Mouse (Mus musculus) cerebellum, adult 2 months (tissue): ENCODE results near the gene Galr3.

Experiments
- CTCF ChIP-seq: fragments of 200-500 bp; IDR thresholded peaks from 2 replicates; pipeline ENCODE4 v1.5.1; 2011; ENCODE audit warnings: low read depth, mild to moderate bottlenecking, control low read depth, low read length, moderate library complexity, borderline replicate concordance; ENCODE audit not compliant: insufficient read depth
- POLR2A ChIP-seq: fragments of 200-500 bp; IDR thresholded peaks from 2 replicates; pipeline ENCODE4 v1.6.1; 2011; ENCODE audit warnings: low read length, control low read depth, borderline replicate concordance; ENCODE audit not compliant: insufficient read depth

GRCm38 (mm10) chr15:79073752-79074151, 32.1 kb downstream of the Galr3 start:
- TF ChIP-seq CTCF (no peak), POLR2A (no peak)
